Mouse (Mus musculus) left cerebral cortex, adult 9 months (tissue): ENCODE data around the gene Ice1.
A peak's percentile ranks its signal among the peaks of the same experiment; 100 is the strongest.

ENCODE experiments used
- DNase-seq, 2 experiments: peaks; one replicate each; pipeline ENCODE4 v3.0.0; 2022; ENCODE audit warnings: low spot score in 2 of 2

Ice1 gene

GRCm38 (mm10) chr13:70637282-70637661 is at the start of gene Ice1:
Gene Ice1 (minus strand): TSS chr13:70637634.
- peak; percentile 11 to 38 for DNase-seq

GRCm38 (mm10) chr13:70685825-70686224 is 48.4 kb upstream of the Ice1 start:
- DNase-seq, result no peak

- DNase-seq, result no peak
These were observed 47.7 kb upstream of the Ice1 start for GRCm38 (mm10) chr13:70684976-70685609.

- no peak for DNase-seq
These were observed 44.2 kb upstream of the Ice1 start for GRCm38 (mm10) chr13:70681411-70682183.

- no peak for DNase-seq
These were observed 42.9 kb upstream of the Ice1 start for GRCm38 (mm10) chr13:70680316-70680715.

GRCm38 (mm10) chr13:70677689-70678088 is 40.3 kb upstream of the Ice1 start:
- no peak for DNase-seq

GRCm38 (mm10) chr13:70676243-70677183 is 39.1 kb upstream of the Ice1 start:
- DNase-seq, result no peak

GRCm38 (mm10) chr13:70674998-70675397 is 37.6 kb upstream of the Ice1 start:
- DNase-seq, result peak in 1 of 2 experiments; percentile 23

- DNase-seq, result peak in 1 of 2 experiments; percentile 28
These were observed 32.6 kb upstream of the Ice1 start for GRCm38 (mm10) chr13:70670080-70670479.

- DNase-seq, result no peak
These were observed 22.3 kb upstream of the Ice1 start for GRCm38 (mm10) chr13:70659715-70660114.

- no peak for DNase-seq
These were observed 19.3 kb upstream of the Ice1 start for GRCm38 (mm10) chr13:70656741-70657140.

GRCm38 (mm10) chr13:70656329-70656728 is 18.9 kb upstream of the Ice1 start:
- DNase-seq, result no peak

GRCm38 (mm10) chr13:70655570-70655969 is 18.1 kb upstream of the Ice1 start:
- no peak for DNase-seq

- DNase-seq, result no peak
These were observed 16.8 kb upstream of the Ice1 start for GRCm38 (mm10) chr13:70654091-70654770.

GRCm38 (mm10) chr13:70653457-70653856 is 16.0 kb upstream of the Ice1 start:
- no peak for DNase-seq

GRCm38 (mm10) chr13:70650011-70650436 is 12.6 kb upstream of the Ice1 start:
- no peak for DNase-seq

- no peak for DNase-seq
These were observed 8.6 kb upstream of the Ice1 start for GRCm38 (mm10) chr13:70645968-70646505.

- no peak for DNase-seq
These were observed 6.6 kb upstream of the Ice1 start for GRCm38 (mm10) chr13:70644083-70644462.

GRCm38 (mm10) chr13:70643408-70644082 is 6.1 kb upstream of the Ice1 start:
- peak in 1 of 2 experiments; percentile 70 for DNase-seq

GRCm38 (mm10) chr13:70641941-70642340 is 4.5 kb upstream of the Ice1 start:
- no peak for DNase-seq

GRCm38 (mm10) chr13:70641381-70641780 is 3.9 kb upstream of the Ice1 start:
- DNase-seq, result no peak
